Mouse (Mus musculus): ENCODE measurements around the gene Cct5. TPM values are rescaled to one million over a fixed set of nuclear protein-coding genes. Genes with fewer than 3 reads are reported as not detected.

The Cct5 gene
- total RNA-seq, 2 experiments from 2014 or later, result 185 to 229 TPM

Other genes with a start within 250 kb of the Cct5 start
- gene Ankrd33b, start 234.1 kb downstream of the Cct5 start, total RNA-seq (2021), result 1 to 10 TPM; 5.3 to 6.3 TPM
- gene Ropn1l, start 148.1 kb downstream of the Cct5 start, total RNA-seq (2021), result under 1 TPM; 0.29 to 0.33 TPM
- 10 to 100 TPM; 71.2 to 77.3 TPM for gene March6, start 70.8 kb downstream of the Cct5 start, total RNA-seq (2021)
- 10 to 100 TPM; 28.8 to 48.9 TPM for gene Cmbl, start 36.4 kb downstream of the Cct5 start, total RNA-seq (2021)
- 10 to 100 TPM; 11.1 to 12.2 TPM for gene Fam173b, start within 50 bp of the Cct5 start, total RNA-seq (2021)

All from gastrocnemius, postnatal 14 days (tissue).